7 mouse cellular contexts compared by ENCODE assay signal in genomic region chr2:168694379-168695026, GRCm38 (mm10). TPM values are rescaled to one million over a fixed set of nuclear protein-coding genes. Genes with fewer than 3 reads are reported as not detected.
DNase-seq lines count a peak whose midpoint lies in the region; ATAC-seq lines count a peak whose summit lies in the region.

No protein-coding gene starts in this region.

- 2% methylated on average over 27 of the region's 27 CpGs for WGBS in hindbrain, embryonic 11.5 days

- H3K9ac ChIP-seq in hindbrain, embryonic 11.5 days (ENCODE audit: low read depth, low read length), result 0 out of 2 replicates have a peak overlapping the region, but pooled peaks have one; percentile 7

- H3K27me3 ChIP-seq in hindbrain, embryonic 11.5 days (ENCODE audit: control insufficient read depth, insufficient read depth, low read length), result no peaks in the 10 kb centered on the region

- H3K9me3 ChIP-seq in hindbrain, embryonic 11.5 days (ENCODE audit: control insufficient read depth, low read length), result no peaks in the 10 kb centered on the region

- peak overlapping the region; percentile 75 for H3K27ac ChIP-seq in hindbrain, embryonic 11.5 days (ENCODE audit: low read depth, low read length)

- DNase-seq in ES-CJ7 (ENCODE audit: low read depth, low spot score), result peak; percentile 80
- peak; percentile 86 for DNase-seq in R1 (ENCODE audit: low read depth, low spot score)
- peak; percentile 75 for DNase-seq in hindbrain, embryonic 11.5 days (ENCODE audit: low spot score)
- DNase-seq in lung, postnatal 4 days, result peak; percentile 25 to 76
- DNase-seq in right cerebral cortex, adult 18-20 months, result no peak
- no peak for DNase-seq in urinary bladder, adult 18-20 months (ENCODE audit: low spot score in 2 of 2)

- no peak overlapping the region for H3K4me3 ChIP-seq in hindbrain, embryonic 11.5 days (ENCODE audit: low read depth, low read length)

- H3K4me2 ChIP-seq in hindbrain, embryonic 11.5 days (replicated peaks; ENCODE audit: low read depth, low read length), result peak overlapping the region; percentile 28; the same call in 1 of the 2 replicates

- ATAC-seq in hindbrain, embryonic 11.5 days (ENCODE audit: low FRiP score), result peak; percentile 88
- ATAC-seq in megakaryocyte-erythroid progenitor cell, adult 5-6 weeks (replicated peaks; ENCODE audit: low FRiP score, low TSS enrichment, poor library complexity, severe bottlenecking), result no peak

- H3K4me1 ChIP-seq in hindbrain, embryonic 11.5 days (replicated peaks; ENCODE audit: control insufficient read depth, insufficient read depth, low read length), result peaks cover 10% of the 10 kb centered on the region

- H3K36me3 ChIP-seq in hindbrain, embryonic 11.5 days (ENCODE audit: control insufficient read depth, insufficient read depth, low read length), result no peaks in the 10 kb centered on the region

RNA-seq across cellular contexts. Expression of gene Atp9a, which starts 47.7 kb away (rescaled TPM):
- polyA plus RNA-seq in hindbrain, embryonic 11.5 days (2014; fragmentation: Nextera tagmentation; extraction: Ambion mirVana), result 12.8 and 14.6 TPM in 2 replicates
- total RNA-seq in megakaryocyte-erythroid progenitor cell, adult 5-6 weeks (2014; fragmentation: Nextera tagmentation), result 0.37 TPM in 1 of 2 replicates, not detected in the other
- 0.23 TPM in 1 of 2 replicates, not detected in the other for total RNA-seq in megakaryocyte-erythroid progenitor cell, adult 5-6 weeks (2017)

Comparison
In these comparisons a context has a peak if more than half of its experiments do, and no peak if none do; other contexts are left out.
1. DNase-seq: peak in ES-CJ7 (single experiment), R1 (single experiment), hindbrain, embryonic 11.5 days (single experiment) and lung, postnatal 4 days (2 of 2); none in right cerebral cortex, adult 18-20 months (single experiment) and urinary bladder, adult 18-20 months (0 of 2).